Mouse (Mus musculus): ENCODE results near the gene Gm6899. TPM values are rescaled to one million over a fixed set of nuclear protein-coding genes. Genes with fewer than 3 reads are reported as not detected.

Gm6899 gene
- not detected in 2 replicates for polyA plus RNA-seq (2021; fragmentation: Nextera tagmentation)
- long read RNA-seq, experiment 1, partial matches to known transcripts, result 0 of 1 reads
- long read RNA-seq, experiment 1, other reads (novel, unspliced or antisense), result 1 of 1 reads
- long read RNA-seq, experiment 2, result 0 reads

GRCm38 (mm10) chr11:26593061-26594059 is at the start of gene Gm6899, which contains the start of gene Vrk2:
TSS of gene Gm6899 (plus strand) at chr11:26593241.
TSS of gene Vrk2 (minus strand) at chr11:26593999.

Other genes starting within 250 kb of the Gm6899 start
- gene Fancl, start 207.1 kb upstream of the Gm6899 start, polyA plus RNA-seq (2021; fragmentation: Nextera tagmentation), result 3.9 and 4.6 TPM in 2 replicates
- 2.1 and 3.4 TPM in 2 replicates for gene Vrk2, start 758 bp downstream of the Gm6899 start, polyA plus RNA-seq (2021; fragmentation: Nextera tagmentation)